Mouse (Mus musculus): ENCODE measurements around the gene Capn9. TPM values are rescaled to one million over a fixed set of nuclear protein-coding genes. Genes with fewer than 3 reads are reported as not detected.

Capn9 gene
- polyA plus RNA-seq (2015; fragmentation: Nextera tagmentation; extraction: Ambion mirVana) = 0.14 TPM in 1 of 2 replicates, not detected in the other

- Histone ChIP-seq H3K27me3 (replicated peaks) (no peaks in the 10 kb centered on the region), H3K27ac (no peak within 1 kb of the TSS), H3K4me2 (no peak within 1 kb of the TSS), H3K36me3 (replicated peaks) (no peaks in the 10 kb centered on the region), H3K9ac (no peak within 1 kb of the TSS), H3K9me3 (no peaks in the 10 kb centered on the region), H3K4me1 (no peaks in the 10 kb centered on the region), H3K4me3 (no peak within 1 kb of the TSS)
- WGBS = 90% methylated on average over 8 of the region's 8 CpGs
- ATAC-seq (replicated peaks) = no peak
These were observed at the start of gene Capn9 for GRCm38 (mm10) chr8:124575811-124576210. TSS of gene Capn9 (plus strand) at chr8:124576111.

- 92% methylated on average over 11 of the region's 11 CpGs for WGBS
- Histone ChIP-seq H3K9ac (no peak overlapping the region), H3K4me3 (no peak overlapping the region), H3K27ac (no peak overlapping the region), H3K27me3 (replicated peaks) (no peaks in the 10 kb centered on the region), H3K36me3 (replicated peaks) (peaks cover 24% of the 10 kb centered on the region; the same call in 1 of the 2 replicates), H3K4me1 (peaks cover 17% of the 10 kb centered on the region), H3K9me3 (no peaks in the 10 kb centered on the region), H3K4me2 (no peak overlapping the region)
- ATAC-seq (replicated peaks) = no peak
These were observed 49.6 kb upstream of the Capn9 start for GRCm38 (mm10) chr8:124526261-124526660.

- Histone ChIP-seq H3K27me3 (replicated peaks) (no peaks in the 10 kb centered on the region), H3K4me3 (no peak overlapping the region), H3K27ac (no peak overlapping the region), H3K9me3 (no peaks in the 10 kb centered on the region), H3K9ac (no peak overlapping the region), H3K36me3 (replicated peaks) (peaks cover 52% of the 10 kb centered on the region), H3K4me1 (no peaks in the 10 kb centered on the region), H3K4me2 (no peak overlapping the region)
- 90% methylated on average over 14 of the region's 14 CpGs for WGBS
- no peak for ATAC-seq (replicated peaks)
These were observed 45.8 kb upstream of the Capn9 start for GRCm38 (mm10) chr8:124530076-124530475.

GRCm38 (mm10) chr8:124530556-124530955 lies 45.4 kb upstream of the Capn9 start:
- Histone ChIP-seq H3K27me3 (replicated peaks) (no peaks in the 10 kb centered on the region), H3K4me2 (no peak overlapping the region), H3K9me3 (no peaks in the 10 kb centered on the region), H3K4me1 (no peaks in the 10 kb centered on the region), H3K27ac (no peak overlapping the region), H3K36me3 (replicated peaks) (peaks cover 56% of the 10 kb centered on the region), H3K9ac (no peak overlapping the region), H3K4me3 (no peak overlapping the region)
- 82% methylated on average over 7 of the region's 7 CpGs for WGBS
- ATAC-seq (replicated peaks) = no peak

GRCm38 (mm10) chr8:124530996-124531395 lies 44.9 kb upstream of the Capn9 start:
- Histone ChIP-seq H3K9ac (no peak overlapping the region), H3K4me3 (no peak overlapping the region), H3K4me1 (no peaks in the 10 kb centered on the region), H3K27me3 (replicated peaks) (no peaks in the 10 kb centered on the region), H3K27ac (no peak overlapping the region), H3K36me3 (replicated peaks) (peaks cover 56% of the 10 kb centered on the region), H3K4me2 (no peak overlapping the region), H3K9me3 (no peaks in the 10 kb centered on the region)
- 81% methylated on average over 4 of the region's 4 CpGs for WGBS
- ATAC-seq (replicated peaks) = no peak

- 95% methylated on average over 3 of the region's 3 CpGs for WGBS
- no peak overlapping the region for H3K9ac ChIP-seq
- H3K9me3 ChIP-seq = no peaks in the 10 kb centered on the region
- H3K4me3 ChIP-seq = no peak overlapping the region
- H3K4me2 ChIP-seq = no peak overlapping the region
- no peaks in the 10 kb centered on the region for H3K4me1 ChIP-seq
- H3K27ac ChIP-seq = no peak overlapping the region
- H3K36me3 ChIP-seq (replicated peaks) = peaks cover 50% of the 10 kb centered on the region
- no peak for ATAC-seq (replicated peaks)
- no peaks in the 10 kb centered on the region for H3K27me3 ChIP-seq (replicated peaks)
These were observed 43.3 kb upstream of the Capn9 start for GRCm38 (mm10) chr8:124532626-124533025.

GRCm38 (mm10) chr8:124535451-124535850 lies 40.5 kb upstream of the Capn9 start:
- Histone ChIP-seq H3K36me3 (replicated peaks) (peaks cover 77% of the 10 kb centered on the region), H3K27ac (no peak overlapping the region), H3K4me3 (no peak overlapping the region), H3K27me3 (replicated peaks) (no peaks in the 10 kb centered on the region), H3K9me3 (no peaks in the 10 kb centered on the region), H3K4me1 (no peaks in the 10 kb centered on the region), H3K9ac (no peak overlapping the region), H3K4me2 (no peak overlapping the region)
- no peak for ATAC-seq (replicated peaks)
- WGBS = 97% methylated on average over 5 of the region's 5 CpGs

- Histone ChIP-seq H3K36me3 (replicated peaks) (peaks cover 61% of the 10 kb centered on the region), H3K27ac (no peak overlapping the region), H3K4me3 (no peak overlapping the region), H3K9ac (no peak overlapping the region), H3K4me2 (no peak overlapping the region), H3K27me3 (replicated peaks) (no peaks in the 10 kb centered on the region), H3K9me3 (no peaks in the 10 kb centered on the region), H3K4me1 (no peaks in the 10 kb centered on the region)
- 94% methylated on average over 12 of the region's 12 CpGs for WGBS
- no peak for ATAC-seq (replicated peaks)
These were observed 35.0 kb upstream of the Capn9 start for GRCm38 (mm10) chr8:124540906-124541305.

GRCm38 (mm10) chr8:124542001-124542400 lies 33.9 kb upstream of the Capn9 start:
- 94% methylated on average over 4 of the region's 4 CpGs for WGBS
- Histone ChIP-seq H3K9me3 (no peaks in the 10 kb centered on the region), H3K4me2 (no peak overlapping the region), H3K9ac (no peak overlapping the region), H3K4me3 (no peak overlapping the region), H3K27me3 (replicated peaks) (no peaks in the 10 kb centered on the region), H3K36me3 (replicated peaks) (peaks cover 59% of the 10 kb centered on the region), H3K27ac (no peak overlapping the region), H3K4me1 (no peaks in the 10 kb centered on the region)
- no peak for ATAC-seq (replicated peaks)

GRCm38 (mm10) chr8:124543272-124543671 lies 32.6 kb upstream of the Capn9 start:
- H3K4me2 ChIP-seq = no peak overlapping the region
- ATAC-seq (replicated peaks) = no peak

GRCm38 (mm10) chr8:124546371-124546770 lies 29.5 kb upstream of the Capn9 start:
- Histone ChIP-seq H3K27me3 (replicated peaks) (no peaks in the 10 kb centered on the region), H3K4me3 (no peak overlapping the region), H3K9me3 (no peaks in the 10 kb centered on the region), H3K4me2 (no peak overlapping the region), H3K4me1 (no peaks in the 10 kb centered on the region), H3K36me3 (replicated peaks) (peaks cover 60% of the 10 kb centered on the region), H3K27ac (no peak overlapping the region), H3K9ac (no peak overlapping the region)
- no peak for ATAC-seq (replicated peaks)
- WGBS = 94% methylated on average over 6 of the region's 6 CpGs

More at GRCm38 (mm10) chr8:124543272-124543671, 32.6 kb upstream of the Capn9 start:
- Histone ChIP-seq H3K27me3 (replicated peaks) (no peaks in the 10 kb centered on the region), H3K4me1 (no peaks in the 10 kb centered on the region), H3K9me3 (no peaks in the 10 kb centered on the region), H3K4me3 (no peak overlapping the region), H3K9ac (no peak overlapping the region), H3K36me3 (replicated peaks) (peaks cover 64% of the 10 kb centered on the region), H3K27ac (no peak overlapping the region)
- WGBS = 97% methylated on average over 5 of the region's 5 CpGs

- H3K4me2 ChIP-seq = no peak overlapping the region
- no peaks in the 10 kb centered on the region for H3K9me3 ChIP-seq
- 94% methylated on average over 7 of the region's 7 CpGs for WGBS
- H3K36me3 ChIP-seq (replicated peaks) = peaks cover 58% of the 10 kb centered on the region
- no peak overlapping the region for H3K27ac ChIP-seq
- H3K27me3 ChIP-seq (replicated peaks) = no peaks in the 10 kb centered on the region
- H3K4me3 ChIP-seq = no peak overlapping the region
- H3K4me1 ChIP-seq = no peaks in the 10 kb centered on the region
- H3K9ac ChIP-seq = no peak overlapping the region
- no peak for ATAC-seq (replicated peaks)
These were observed 29.1 kb upstream of the Capn9 start for GRCm38 (mm10) chr8:124546815-124547214.

GRCm38 (mm10) chr8:124547269-124547668 lies 28.6 kb upstream of the Capn9 start:
- no peak overlapping the region for H3K4me2 ChIP-seq
- H3K27me3 ChIP-seq (replicated peaks) = no peaks in the 10 kb centered on the region
- no peaks in the 10 kb centered on the region for H3K4me1 ChIP-seq
- H3K27ac ChIP-seq = no peak overlapping the region
- H3K9ac ChIP-seq = no peak overlapping the region
- H3K9me3 ChIP-seq = no peaks in the 10 kb centered on the region
- H3K36me3 ChIP-seq (replicated peaks) = peaks cover 60% of the 10 kb centered on the region
- WGBS = 81% methylated on average over 11 of the region's 11 CpGs
- no peak for ATAC-seq (replicated peaks)
- H3K4me3 ChIP-seq = no peak overlapping the region
